Mouse (Mus musculus) gastrocnemius, postnatal 25 days (tissue): Measurements from ENCODE around the gene Dennd2a. TPM values are rescaled to one million over a fixed set of nuclear protein-coding genes. Genes with fewer than 3 reads are reported as not detected.
"Not testable (repeated sequence)": the region's sequence is repeated elsewhere in the genome, so short reads cannot be mapped to it uniquely, and the experiment has no call there.

Experiments
- DNase-seq: peaks from one replicate; pipeline ENCODE4 v3.0.0; 2022
- total RNA-seq, 2 experiments: library from RNA; stranded (reverse); gene quantifications; 1 replicate in 1 of 2; 2 replicates in 1 of 2; pipeline ENCODE4 v1.2.3; 2021

Gene Dennd2a
- total RNA-seq, 2 experiments from 2014 or later = 4.6 to 4.7 TPM

DNA sequence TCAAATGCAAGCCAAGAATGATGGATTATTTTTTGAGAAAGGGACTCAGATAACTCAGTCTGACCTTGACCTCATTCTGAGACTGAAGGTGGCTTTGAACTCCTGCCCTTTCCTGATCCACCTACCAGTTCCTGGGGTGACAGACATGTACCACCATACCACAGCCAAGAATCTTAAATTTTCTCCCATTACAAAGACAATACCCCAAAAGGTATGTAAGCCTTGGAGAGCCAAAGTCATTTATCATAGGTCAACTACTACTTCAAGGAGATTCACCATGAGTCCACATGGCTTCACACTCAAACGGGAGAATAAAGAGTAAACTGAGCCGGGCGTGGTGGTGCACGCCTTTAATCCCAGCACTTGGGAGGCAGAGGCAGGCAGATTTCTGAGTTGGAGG lies 107.1 kb downstream of the Dennd2a start:
- DNase-seq = no peak

DNA sequence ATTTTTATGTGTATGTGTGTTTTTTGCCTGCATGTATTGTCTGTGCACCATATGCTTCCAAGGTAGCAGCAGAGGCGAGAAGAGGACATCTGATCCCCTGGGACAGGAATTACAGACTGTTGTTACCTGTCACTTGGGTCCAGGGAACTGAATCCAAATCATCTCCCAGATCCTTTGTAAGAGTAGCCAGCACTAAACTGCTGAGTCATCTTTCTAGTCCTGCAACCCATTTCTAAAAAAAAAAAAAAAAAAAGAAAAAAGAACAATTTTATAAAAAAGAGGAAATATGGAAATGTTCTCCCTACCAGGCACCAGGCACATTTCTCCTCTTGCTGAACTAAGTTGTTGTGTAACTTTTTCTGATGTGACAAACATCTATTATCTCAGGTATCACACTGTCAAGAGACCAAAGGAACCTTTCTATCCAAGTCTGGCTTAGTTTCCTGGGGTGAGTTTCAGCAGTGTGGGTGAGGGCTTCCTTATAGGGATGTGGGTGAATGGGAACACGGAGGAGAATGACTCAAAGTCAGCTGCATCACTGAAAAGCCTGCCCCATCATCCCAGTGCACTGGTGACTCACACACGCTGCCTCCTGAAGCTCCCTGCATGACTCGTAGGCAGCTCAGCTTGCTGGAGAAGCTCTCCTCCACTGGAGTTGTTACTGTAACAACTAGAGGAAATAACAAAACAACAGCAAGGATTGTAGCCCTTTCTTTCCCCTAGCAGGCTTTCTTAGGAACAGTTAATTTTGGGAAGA lies 110.1 kb downstream of the Dennd2a start:
- DNase-seq = no peak

DNA sequence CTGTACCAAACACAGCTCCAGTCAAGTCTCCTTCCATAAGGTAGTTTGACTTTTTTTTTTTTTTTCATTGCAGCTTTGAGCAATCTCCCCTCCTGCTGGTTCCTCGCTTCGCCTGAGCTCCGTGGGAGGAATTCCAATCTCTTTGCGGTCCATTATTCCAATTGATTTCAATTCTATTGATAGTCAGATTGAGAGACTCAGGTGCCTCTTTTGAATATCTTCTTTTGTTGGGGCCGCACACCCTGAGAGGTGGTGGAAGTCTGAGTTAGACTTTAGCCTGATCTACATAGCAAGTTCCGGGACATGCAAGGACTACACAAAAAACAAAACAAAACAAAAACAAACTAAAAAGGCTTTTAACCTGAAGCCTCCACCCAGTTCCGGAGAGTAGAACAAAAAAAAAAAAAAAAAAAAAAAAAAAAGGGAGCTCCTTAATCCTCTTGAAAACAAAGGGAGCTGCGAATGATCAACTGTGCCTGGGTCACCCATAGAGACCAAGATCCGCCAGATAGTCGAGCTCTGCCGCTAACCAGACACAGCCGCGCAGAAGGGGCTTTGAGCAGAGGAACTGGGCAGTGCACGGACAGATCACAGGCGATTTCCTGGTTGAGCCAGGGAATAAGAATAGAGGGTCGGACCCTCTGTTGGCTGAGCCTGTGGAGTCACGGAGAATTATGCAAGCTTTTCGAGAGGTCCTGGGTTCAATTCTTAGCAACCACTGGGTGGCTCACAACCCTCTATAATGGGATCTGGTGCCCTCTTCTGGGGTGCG lies 111.7 kb downstream of the Dennd2a start:
- no peak for DNase-seq

DNA sequence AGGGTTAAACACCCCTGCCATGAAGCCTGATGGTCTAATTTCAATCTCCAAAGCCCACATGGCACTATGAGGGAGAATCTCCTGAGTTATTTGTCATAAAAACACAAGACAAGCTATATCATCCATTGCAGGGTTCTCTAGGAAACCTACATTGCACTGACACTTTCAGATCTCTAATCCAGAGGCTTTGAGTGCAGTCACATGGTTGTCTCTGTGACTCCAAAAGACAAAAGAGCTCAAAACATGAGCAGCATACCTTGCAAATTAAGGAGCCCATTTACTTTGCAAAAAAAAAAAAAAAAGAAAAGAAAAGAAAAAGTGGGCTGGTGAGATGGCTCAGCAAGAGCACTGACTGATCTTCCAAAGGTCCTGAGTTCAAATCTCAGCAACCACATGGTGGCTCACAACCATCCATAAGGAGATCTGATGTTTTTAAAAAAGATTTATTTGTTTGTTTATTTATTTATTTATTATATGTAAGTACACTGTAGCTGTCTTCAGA lies 114.8 kb downstream of the Dennd2a start:
- no peak for DNase-seq

DNA sequence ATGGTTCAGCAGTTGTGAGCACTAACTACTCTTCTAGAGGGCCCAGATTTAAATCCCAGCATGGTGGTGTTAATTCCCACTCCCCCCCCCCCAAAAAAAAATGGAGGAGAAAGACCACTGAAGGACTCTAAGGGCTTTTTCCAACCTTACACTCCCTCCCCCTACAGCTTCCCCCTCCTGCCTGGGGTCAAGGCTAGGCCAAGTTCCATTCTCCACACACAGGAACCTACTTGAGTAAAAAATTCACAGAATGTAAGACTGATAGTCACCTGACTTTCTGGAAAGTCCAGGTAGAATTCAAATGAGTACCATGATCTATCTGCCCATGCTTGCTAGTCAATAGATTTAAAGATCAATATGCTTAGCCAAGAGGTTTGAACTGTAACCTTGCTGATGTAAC lies 117.5 kb downstream of the Dennd2a start:
- DNase-seq = no peak

DNA sequence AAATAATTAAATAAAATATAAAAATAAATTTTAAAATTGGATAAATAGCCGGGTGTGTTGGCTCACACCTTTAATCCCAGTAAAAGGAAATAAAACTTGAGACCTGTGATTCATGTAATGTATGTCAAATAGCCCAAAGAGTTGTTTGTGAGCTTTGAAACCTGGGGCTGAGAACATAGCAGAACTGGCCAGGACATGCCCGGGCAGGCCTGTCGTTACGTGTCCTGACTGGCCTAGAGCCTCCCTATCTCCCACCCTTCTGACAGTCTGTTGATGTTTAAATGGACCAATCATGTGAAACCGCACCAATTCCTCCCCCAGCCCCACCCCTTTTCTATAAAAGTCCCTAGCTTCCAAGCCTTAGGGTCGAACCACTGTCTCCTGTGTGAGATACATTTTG lies 120.1 kb downstream of the Dennd2a start:
- not testable (repeated sequence) for DNase-seq

DNA sequence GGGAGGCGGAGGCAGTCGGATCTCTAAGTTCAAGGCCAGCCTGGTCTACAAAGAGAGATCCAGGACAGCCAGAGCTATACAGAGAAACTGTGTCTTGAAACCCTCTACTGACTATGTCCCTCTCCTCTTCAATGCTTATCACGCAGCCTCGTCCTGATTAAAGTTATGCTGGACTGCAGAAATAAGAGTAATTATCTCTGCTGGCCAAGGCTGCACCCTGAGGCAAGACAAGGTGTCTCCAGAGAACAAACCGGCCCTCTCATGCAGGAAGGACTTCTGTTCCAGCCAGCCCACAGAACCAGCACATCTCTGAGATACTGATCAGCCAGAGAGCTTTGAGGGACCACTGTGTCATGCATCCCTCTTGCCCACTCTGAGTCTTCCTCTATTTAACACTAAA lies 121.8 kb downstream of the Dennd2a start:
- DNase-seq = no peak

DNA sequence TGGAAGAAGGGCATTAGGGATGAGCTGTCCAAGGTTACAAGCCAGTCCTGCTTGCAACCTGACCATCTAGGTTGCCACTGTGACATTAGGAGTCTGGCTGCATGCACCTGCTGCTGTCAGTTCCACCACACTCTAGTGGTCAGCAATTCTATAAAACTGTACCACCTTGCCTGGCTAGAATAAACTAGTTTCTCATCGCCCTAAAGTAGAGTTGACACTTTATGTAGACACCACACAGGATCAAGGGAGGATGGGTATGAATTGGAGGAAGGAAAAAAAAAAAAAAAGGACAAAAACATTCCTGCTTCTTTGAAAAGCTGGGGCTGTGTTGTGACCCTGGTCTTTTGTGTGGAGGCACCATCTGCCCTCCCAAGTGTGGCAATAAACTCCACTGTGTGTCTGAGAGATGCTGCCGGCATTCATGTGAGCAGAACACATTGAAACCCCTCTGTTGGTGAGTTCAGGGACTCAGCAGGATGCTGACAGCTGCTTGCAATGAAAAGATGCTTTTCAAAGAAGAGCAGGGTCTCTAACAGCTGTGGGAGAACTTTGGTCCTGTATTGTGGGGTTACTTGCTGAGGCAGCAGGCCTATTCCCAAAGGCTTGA lies 122.7 kb downstream of the Dennd2a start:
- DNase-seq = no peak

DNA sequence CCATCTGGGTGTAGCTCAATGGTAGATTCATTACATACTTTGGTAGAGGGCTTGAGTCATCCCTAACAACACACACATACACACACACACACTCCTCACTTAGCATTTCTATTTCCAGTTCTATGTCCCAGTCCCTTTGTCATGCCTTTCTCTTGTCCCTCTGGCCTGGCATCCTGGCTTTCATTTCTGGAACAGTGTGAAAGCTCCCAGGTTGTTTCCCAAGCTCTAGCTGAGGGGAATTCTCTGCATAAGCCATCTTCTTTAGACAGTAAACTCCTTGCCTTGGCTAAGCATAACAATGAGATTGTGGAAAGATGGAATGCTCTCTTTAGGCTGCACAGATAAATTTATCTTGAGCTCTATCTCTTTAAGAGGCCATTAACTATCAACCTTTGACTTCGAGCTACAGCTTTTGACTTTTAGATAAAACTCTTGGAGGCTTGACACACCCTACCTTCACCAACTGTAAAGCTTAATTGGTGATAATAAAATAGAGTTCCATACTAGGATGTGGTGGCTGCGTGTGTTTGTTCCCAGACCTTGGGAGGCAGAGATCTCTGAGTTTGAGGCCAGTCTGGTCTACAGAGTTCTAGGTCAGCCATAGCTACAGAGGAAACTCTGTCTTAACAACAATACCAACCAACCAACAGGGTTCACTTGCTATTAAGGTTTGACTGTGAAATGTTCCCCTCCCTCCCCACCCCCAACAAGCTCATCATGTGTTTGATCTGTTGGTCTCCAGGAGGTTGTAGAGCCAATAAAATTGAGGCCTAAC lies 123.4 kb downstream of the Dennd2a start:
- DNase-seq = no peak

DNA sequence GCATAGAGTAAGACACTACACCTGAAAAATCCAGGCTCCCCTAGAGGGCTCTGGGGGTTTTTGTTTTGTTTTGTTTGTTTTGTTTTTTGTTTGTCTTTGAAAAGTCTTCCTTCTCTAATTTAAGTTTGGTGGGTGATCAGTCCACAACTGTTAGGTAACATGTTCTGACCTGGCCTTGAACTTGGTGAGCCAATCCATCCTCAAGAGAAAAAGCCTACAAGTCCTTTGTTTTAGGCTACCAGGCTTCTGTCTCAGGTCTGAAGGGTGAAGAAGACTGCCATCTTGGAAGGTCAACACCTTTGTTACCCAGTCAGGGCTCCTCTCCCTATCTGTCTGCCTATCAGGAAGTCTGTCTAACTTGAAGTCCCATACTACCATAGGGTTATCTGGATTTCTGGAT lies 124.0 kb downstream of the Dennd2a start:
- no peak for DNase-seq

DNA sequence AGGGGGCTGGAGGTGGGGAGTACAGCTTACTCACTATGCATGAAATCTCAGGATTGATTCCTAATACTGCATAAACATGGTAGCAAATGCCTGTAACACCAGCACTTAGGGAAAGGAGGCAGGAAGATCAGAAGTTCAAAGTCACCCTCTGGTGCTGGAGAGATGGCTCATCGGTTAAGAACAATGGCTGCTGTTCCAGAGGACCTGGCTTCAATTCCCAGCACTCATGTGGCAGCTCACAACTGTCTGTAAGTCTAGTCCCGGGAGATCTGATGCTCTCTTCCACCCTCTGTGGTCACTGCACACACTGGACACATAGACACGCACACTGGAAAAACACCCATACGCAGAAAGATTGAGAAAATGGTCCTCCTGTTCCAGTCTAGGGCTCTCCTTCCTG lies 124.5 kb downstream of the Dennd2a start:
- no peak for DNase-seq

DNA sequence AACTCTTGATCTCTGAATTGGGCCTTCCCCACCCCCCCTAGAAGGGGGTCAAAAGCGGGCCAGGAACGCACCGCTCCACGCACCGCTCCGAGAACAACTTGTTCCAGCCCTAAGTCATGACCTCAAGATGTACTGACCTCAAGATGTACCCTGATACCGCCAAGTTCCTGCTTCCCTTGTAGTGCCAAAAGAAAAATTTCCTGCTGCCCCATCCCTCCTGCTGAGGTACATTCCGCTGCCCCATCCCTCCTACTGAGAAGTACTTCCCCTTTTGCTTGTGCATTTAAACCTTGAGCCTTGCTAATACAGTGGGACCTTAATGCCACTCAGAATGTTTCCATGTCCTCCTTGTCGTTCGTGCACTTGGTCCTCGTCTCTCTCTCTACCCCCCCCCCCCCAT lies 126.9 kb downstream of the Dennd2a start:
- DNase-seq = no peak

DNA sequence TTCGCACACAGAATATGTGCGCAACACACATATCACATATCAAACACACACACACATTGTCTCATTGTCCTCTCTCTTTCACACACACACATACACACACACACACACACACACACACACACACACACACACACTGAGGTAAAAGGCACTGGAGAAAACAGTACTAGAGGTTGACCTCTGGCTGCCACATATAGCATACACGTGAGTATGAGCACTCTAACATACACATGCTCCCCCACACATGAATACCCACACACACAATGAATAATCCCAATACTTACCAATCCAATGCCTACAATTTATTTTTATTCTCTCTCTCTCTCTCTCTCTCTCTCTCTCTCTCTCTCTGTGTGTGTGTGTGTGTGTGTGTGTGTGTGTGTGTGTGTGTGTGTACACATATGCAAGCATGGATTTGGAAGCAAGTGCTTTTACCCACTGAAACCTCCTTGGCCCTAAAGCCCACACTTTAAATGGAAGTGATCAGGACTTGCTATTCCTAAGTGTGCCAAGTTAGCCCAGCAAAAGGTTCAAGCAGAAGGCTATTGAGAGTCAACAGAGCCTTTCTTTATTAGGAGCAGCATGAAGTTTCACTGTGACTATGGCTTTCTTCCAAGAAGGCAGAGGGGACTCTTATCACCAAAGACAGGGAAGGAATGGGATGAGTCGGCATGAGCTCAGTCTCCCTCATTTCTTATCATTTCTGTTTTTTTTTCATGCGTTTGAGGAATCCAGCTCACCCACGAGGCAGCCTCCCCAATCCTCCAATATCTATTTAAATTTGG lies 128.5 kb downstream of the Dennd2a start:
- no peak for DNase-seq

DNA sequence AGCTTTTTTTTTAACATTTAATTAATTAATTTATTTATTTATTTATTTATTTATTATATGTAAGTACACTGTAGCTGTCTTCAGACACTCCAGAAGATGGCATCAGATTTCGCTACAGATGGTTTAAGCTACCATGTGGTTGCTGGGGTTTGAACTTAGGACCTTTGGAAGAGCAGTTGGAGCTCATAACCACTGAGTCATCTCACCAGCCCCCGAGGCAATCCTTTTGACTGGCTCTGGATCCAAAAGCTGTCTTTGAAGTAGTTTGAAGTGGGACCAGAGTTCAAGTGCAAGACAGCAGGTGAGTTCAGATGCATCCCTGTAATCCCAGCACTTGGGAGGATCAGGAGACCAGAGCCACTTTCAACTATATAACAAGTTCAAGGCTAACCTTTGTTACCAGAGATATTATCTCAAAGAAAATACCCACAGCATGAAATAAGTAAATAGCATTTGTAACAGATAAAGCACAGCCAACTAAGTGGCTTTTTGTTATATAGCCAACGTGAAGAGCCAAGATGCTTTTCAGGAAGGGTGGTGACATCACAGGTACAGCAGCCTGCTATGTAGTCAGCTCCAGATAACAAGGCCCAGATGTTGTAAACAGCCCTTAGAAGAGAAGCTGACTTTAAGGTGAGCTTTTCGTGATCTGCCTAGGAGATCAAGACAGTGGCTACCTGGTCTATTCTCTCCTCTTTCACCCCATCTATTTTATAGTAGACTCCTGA lies 130.2 kb downstream of the Dennd2a start:
- no peak for DNase-seq

DNA sequence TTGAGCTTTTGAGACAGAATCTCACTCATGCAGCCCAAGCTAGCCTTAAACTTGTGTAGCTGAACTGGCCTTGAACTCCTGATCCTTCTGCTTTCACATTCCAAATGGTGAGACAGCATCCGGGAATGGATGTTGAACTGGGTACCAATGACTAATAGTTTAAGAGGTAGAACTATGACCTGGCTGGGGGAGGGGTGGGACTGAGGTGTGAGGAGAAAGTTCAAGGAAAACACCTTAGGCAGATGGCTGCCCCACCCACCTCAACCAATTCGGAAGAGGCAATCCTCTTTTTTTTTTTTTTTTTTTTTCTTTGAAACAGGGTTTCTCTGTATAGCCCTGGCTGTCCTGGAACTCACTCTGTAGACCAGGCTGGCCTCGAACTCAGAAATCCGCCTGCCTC lies 130.9 kb downstream of the Dennd2a start:
- no peak for DNase-seq

DNA sequence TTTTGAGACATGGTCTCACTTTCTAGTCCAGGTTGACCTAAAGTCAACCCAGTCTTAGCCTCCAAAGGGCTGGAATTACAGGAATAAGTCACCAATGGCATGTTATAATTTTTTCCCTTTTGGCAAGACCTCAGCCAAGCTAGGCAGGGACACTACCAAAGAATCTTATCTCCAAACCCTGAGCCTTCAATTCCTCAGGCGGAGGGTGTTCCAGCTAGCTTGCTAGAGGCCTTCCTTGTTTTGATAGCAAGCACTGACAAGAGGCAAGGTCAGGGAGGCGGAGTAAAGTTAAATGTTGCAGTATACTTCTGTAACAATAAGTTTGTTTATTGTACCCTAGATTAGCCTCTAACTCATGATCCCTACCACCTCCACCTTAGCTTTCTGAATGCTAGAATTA lies 132.5 kb downstream of the Dennd2a start:
- no peak for DNase-seq

DNA sequence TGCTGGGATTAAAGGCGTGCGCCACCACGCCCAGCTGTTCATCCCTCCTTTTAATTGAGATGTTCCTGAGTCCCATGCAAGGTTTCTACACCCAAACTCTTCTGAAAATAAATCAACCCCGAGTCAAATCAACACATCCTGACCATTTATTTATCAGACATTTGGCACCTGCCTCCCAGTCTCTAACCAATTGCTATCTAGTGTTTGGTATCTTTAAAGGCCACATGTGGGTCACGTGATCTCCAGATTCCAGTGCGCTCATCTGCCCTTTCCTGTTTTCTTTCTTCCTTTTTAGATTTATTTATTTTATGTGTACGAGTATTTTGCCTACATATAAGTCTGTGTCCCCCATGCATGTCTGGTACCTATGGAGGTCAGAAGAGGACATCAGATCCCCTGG lies 134.0 kb downstream of the Dennd2a start:
- no peak for DNase-seq

DNA sequence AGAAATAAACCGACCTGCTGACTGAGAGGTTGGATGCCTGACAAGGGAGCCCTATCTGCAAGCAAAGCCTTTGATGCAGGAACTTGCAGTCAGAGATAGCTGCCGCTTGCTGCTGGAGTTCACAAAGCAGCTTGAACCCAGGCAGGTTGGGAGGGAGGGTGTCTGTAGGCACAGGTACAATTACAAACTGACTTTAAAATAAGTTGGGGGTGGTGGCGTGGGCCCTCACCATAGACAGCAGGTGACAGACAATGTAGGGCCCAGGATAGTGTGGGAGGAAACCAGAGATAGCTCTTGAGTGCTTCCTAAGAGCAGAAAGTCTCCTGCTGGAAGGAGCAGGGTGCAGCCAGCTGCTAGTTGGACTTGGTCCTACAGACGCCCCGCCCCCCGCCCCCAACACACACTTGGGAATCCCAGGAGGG lies 134.5 kb downstream of the Dennd2a start:
- DNase-seq = no peak

DNA sequence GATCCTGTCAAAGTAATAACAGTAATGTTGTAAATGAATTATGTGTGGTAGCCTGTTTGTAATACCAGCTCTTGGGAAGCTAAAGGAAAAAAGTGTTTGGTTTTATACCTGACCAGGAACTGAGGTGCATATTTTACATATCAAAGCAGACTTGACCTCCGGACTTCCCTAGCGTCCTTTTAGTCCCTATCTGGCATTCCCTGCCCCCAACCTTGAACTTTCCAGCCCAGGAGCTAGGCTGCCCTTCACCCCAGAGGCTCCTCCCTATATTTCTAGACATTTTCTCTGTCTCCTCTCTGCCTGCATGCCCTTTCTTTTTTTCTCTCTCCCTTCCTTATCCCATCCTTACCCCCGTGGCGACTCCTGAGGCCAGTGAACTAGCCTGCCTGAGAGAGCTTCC lies 136.8 kb downstream of the Dennd2a start:
- no peak for DNase-seq

DNA sequence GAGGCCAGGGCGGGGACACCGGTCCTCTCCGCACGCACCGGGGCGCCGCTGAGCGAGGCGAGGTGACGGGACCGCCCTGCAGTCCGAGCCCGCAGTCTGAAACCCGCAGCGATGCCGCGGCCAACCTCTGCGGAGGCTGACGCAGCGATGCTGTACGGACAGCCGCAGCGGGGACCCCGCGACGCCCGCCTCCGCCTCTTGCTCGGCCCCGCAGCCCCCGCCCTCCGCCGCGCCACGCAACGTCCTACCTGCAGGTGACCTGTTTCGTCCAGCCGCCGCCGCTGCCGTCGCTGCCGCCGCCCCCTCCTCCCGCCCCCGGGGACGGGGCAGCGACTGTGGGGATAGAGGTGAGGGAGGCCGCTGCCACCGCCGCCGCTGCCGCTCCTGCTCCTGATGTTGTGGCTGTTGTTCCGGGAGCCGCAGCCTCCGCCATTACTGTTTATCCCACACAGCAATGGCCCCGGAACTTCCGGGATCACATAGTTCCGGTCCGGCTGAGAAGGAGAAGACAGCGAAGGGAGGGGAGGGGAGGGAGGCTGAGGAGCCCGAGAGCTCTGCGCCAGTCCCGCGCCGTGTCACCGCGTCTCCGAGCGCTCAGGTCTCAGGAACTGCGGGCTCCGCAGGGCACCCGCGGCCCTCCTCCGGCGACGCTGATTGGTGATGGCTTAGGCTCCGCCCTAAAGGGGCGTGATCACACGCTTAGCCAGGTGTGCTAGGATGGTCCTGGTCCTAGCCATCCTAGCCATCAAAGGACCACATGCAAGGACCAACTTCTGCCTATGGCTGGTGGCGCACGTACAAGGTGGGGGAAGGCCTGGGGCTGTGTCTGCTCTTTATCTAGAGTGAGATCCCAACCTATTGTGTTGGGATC lies 137.6 kb downstream of the Dennd2a start, which contains the start of gene Mkrn1:
Gene Mkrn1, minus strand, starts transcription at position 612 of the 871 bp plus-strand sequence.
- peak; percentile 64 for DNase-seq
